Mouse (Mus musculus): ENCODE measurements at regions not wholly inside any gene's neighbourhood (a gene's known extent, or its start where the extent isn't known, plus 50 kb on each side); places are given as distances from the start of the nearest gene placed in this dataset.
A peak's percentile ranks its signal among the peaks of the same experiment; 100 is the strongest.

DNA sequence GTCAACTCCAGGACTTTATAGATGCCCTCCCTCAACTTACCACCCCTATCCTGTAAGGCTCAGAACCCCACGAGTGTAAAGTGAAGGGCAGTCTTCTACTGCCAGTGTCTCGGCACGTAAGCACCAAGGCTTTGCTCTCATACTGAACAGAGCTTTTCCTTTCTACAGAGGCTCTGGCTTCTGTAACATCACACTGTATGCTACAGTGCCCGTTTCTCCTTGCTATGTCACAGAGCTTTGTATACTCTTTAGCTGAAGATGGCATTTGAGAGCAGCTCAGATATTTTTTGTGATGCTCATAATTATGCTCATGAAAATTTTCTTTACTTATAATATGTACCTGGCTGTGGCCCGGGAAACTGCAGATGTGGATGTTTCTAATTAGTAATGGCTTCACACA, 53.2 kb upstream of the Gpc5 start:
- H3K36me3 ChIP-seq: peaks cover 2% of the 10 kb centered on the region
- no peak overlapping the region for H3K4me2 ChIP-seq (replicated peaks)
- 0 out of 2 replicates have a peak, but pooled peaks cover 3% of the 10 kb centered on the region for H3K4me1 ChIP-seq (replicated peaks)
- H3K27ac ChIP-seq: no peak overlapping the region
- H3K27me3 ChIP-seq (replicated peaks): no peaks in the 10 kb centered on the region
- H3K9ac ChIP-seq: no peak overlapping the region
- no peaks in the 10 kb centered on the region for H3K9me3 ChIP-seq
- WGBS: 65% methylated on average over 5 of the region's 5 CpGs
- no peak overlapping the region for H3K4me3 ChIP-seq (replicated peaks)
- ATAC-seq: no peak

DNA sequence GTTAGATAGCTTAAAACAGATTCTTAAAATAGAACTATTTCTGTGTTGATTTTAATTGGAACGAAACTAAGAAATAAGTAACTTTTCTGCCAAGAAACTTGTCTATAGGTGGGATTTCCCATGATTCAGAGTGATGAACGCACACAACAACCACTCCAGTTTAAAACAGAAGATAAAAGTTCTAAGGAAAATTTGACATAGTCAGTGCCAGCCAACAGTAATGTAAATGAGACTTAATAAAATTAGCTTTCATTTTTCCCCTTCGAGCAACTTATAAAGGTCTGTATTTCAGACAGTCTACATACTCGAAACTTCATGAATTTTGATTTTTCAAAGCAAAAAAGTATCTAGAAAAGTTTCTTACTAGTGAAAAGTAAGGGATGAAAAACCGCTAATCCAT, 52.5 kb upstream of the Gpc5 start:
- Histone ChIP-seq H3K27me3 (replicated peaks) (no peaks in the 10 kb centered on the region), H3K4me3 (replicated peaks) (no peak overlapping the region), H3K9me3 (no peaks in the 10 kb centered on the region), H3K4me2 (replicated peaks) (no peak overlapping the region), H3K9ac (no peak overlapping the region), H3K36me3 (peaks cover 7% of the 10 kb centered on the region), H3K4me1 (replicated peaks) (0 out of 2 replicates have a peak, but pooled peaks cover 4% of the 10 kb centered on the region), H3K27ac (no peak overlapping the region)
- WGBS: 78% methylated on average over 5 of the region's 5 CpGs
- no peak for ATAC-seq

DNA sequence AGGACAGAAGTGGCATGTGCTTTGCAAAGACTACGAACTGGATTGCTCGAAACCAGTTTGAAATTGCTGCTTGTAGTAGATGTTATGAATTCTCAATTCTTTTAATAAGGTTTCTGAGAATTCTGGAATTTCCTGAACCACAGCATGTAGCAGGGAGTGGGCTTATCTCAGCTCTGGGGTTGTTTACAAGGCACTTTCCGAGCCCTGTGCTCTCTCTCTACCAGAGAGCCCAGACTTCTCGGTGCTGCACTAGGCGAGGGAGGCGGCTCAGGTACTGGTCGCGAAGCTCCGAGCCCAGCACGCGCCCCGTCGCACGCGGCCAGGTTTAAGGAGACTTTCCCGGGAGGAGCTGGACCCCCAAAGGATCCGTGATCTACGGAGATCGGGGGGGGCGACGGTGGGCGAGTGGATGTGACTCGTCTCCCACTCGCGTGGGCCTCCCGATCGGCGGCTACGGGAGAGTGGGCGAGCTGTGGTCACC, 51.9 kb upstream of the Gpc5 start:
- H3K4me2 ChIP-seq (replicated peaks): peak overlapping the region; percentile 96
- H3K9ac ChIP-seq: peak overlapping the region; percentile 95
- H3K4me1 ChIP-seq (replicated peaks): 0 out of 2 replicates have a peak, but pooled peaks cover 4% of the 10 kb centered on the region
- H3K9me3 ChIP-seq: no peaks in the 10 kb centered on the region
- WGBS: 1% methylated on average over 30 of the region's 30 CpGs
- peaks cover 8% of the 10 kb centered on the region for H3K36me3 ChIP-seq
- peak overlapping the region; percentile 92 for H3K27ac ChIP-seq
- peak; percentile 52 for ATAC-seq
- H3K4me3 ChIP-seq (replicated peaks): peak overlapping the region; percentile 91
- H3K27me3 ChIP-seq (replicated peaks): no peaks in the 10 kb centered on the region

DNA sequence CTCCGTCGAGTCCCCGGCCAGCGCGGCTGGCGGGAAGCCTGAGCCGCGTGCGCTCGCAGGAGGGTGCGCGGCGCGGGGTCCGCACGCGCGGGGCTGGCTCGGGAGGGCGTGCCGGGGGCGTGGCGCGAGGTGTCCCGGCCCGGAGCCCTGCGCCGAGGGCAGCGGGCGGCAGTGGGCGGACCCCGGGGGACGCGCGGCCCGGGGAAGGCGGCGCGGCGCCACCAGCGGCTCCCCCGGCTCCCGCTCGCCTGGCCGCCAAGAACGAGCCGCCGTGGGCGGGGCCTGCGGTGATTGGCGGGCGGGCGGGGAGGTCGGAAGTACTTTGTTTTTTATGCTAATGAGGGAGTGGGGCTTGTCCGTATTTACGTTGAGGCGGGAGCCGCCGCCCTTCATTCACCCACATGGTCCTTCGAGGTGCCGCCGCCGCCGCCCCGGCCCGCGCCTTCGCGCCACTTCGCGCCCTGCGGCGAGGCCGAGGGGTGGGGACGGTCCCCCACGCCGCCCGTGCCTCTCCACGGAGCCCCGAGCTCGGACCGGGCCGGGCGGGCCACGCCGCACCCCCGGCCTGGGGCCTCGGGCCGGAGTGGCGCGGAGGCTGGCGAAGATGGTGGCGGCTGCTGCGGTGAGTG, 51.3 kb upstream of the Gpc5 start:
- Histone ChIP-seq H3K9ac (peak overlapping the region; percentile 95), H3K4me1 (replicated peaks) (0 out of 2 replicates have a peak, but pooled peaks cover 4% of the 10 kb centered on the region), H3K4me3 (replicated peaks) (peak overlapping the region; percentile 91), H3K9me3 (no peaks in the 10 kb centered on the region), H3K27me3 (replicated peaks) (no peaks in the 10 kb centered on the region), H3K27ac (peak overlapping the region; percentile 92), H3K36me3 (peaks cover 9% of the 10 kb centered on the region), H3K4me2 (replicated peaks) (peak overlapping the region; percentile 96)
- peak; percentile 92 for ATAC-seq
- WGBS: under 1% methylated on average over 69 of the region's 94 CpGs

DNA sequence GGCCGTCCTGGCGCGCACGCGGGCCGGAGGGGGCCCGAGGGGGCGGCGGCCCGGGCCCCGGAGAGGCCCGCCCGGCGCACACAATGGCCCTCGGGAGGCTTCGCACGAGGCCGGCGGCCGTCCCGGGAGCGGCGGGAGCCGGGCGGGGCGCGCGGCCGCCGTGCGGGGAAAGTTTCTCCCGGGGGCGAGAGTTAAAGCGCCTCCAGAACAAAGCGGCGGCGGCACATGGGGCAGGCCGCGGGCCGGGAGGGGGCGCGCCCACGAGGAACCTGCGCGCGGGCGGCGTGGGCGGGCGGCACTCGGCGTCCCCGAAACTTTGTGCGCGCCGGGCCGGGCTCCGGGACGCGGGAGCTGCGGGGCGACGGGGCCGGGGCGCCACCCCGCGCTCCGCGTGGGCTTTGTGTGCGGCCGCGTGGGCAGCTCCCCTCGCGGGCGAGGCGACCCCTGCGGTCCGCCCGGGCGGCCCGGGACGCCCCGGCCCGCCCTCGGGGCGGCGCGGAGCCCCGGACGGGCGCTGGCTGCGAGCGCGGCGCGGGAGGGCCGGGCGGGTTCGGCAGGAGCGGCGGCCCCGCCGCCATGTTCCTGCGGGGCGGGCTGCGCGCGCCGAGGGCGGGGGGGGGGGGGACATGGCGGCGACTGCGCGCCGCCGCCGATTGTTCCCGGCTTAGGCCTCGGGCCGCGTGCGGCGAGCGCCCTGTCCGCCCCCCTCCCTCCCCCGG, 50.5 kb upstream of the Gpc5 start:
- peak; percentile 60 for ATAC-seq
- WGBS: under 1% methylated on average over 55 of the region's 126 CpGs

DNA sequence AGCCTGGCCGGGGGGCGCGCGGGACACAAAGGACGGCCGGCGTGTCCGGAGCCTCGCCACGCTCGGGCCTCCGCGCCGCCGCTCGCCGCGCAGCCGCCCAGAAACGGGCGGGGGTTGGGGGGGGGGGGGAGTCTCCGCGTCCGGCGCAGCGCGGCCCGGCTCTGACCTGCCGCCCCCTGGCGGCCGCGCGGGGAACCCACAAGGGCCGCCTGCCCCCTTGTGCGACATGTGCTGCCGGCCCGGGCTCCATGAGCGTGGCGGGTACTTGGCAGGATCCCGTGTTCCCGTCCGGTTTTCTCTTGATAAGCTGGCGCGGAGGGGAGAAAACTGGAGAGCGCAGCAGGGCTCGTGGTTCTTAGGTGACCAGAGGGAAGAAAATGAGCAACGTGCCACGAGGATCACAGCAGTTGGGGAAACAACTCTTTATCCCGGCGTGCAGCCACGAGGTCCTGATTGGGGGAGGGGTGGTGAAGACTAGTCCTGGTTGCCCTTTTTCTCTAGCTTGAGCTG, 49.9 kb upstream of the Gpc5 start:
- Histone ChIP-seq H3K36me3 (peaks cover 9% of the 10 kb centered on the region), H3K27ac (peak overlapping the region; percentile 92), H3K4me2 (replicated peaks) (peak overlapping the region; percentile 72), H3K9me3 (no peaks in the 10 kb centered on the region), H3K27me3 (replicated peaks) (no peaks in the 10 kb centered on the region), H3K4me1 (replicated peaks) (0 out of 2 replicates have a peak, but pooled peaks cover 4% of the 10 kb centered on the region), H3K4me3 (replicated peaks) (peak overlapping the region; percentile 91), H3K9ac (peak overlapping the region; percentile 95)
- peak; percentile 79 for ATAC-seq
- 0% methylated on average over 44 of the region's 51 CpGs for WGBS

More for the DNA sequence above, 50.5 kb upstream of the Gpc5 start:
- Histone ChIP-seq H3K4me3 (replicated peaks) (peak overlapping the region; percentile 91), H3K4me1 (replicated peaks) (0 out of 2 replicates have a peak, but pooled peaks cover 4% of the 10 kb centered on the region), H3K36me3 (peaks cover 9% of the 10 kb centered on the region), H3K27me3 (replicated peaks) (no peaks in the 10 kb centered on the region), H3K9ac (peak overlapping the region; percentile 95), H3K4me2 (replicated peaks) (peak overlapping the region; percentile 96), H3K27ac (peak overlapping the region; percentile 92), H3K9me3 (no peaks in the 10 kb centered on the region)

Measured in intestine, embryonic 15.5 days (tissue).